Mouse (Mus musculus): ENCODE data around the gene Cdh7. TPM values are rescaled to one million over a fixed set of nuclear protein-coding genes. Genes with fewer than 3 reads are reported as not detected.

Cdh7 gene
- total and polyA plus RNA-seq, 3 experiments = not detected

DNA sequence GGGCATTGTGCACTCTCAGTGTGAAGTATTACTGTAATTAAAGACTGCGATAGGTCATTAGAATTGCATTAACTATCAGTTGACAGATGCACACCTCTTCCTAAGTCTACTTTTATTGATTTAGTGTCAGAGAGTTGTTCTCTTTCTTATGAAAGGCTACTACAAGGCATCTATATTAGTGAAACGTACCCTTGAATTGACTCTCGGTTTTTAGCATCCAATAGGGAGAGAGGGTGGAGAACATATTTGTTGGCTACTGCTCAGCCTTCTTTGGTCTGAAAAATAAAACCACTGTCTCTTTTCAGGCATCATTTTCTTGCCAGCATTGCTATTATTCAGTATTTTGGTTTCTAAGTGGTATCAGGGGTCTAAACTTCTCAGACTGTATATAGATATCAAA is 2.5 kb downstream of the Cdh7 start:
- H3K36me3 ChIP-seq (ENCODE audit: control insufficient read depth in 1 of 2, insufficient read depth in 2 of 2, low read length in 2 of 2) = peaks cover 0 to 2% of the 10 kb centered on the region in 2 experiments; a peak in 1 of 4 replicates
- no peaks in the 10 kb centered on the region for H3K79me2 ChIP-seq (ENCODE audit: control insufficient read depth, insufficient read depth, low read length, poor library complexity)
- no peaks in the 10 kb centered on the region for H3K27me3 ChIP-seq (ENCODE audit: control insufficient read depth in 1 of 2, insufficient read depth in 2 of 2, low read length in 2 of 2)
- H3K27ac ChIP-seq (ENCODE audit: control insufficient read depth, low read depth, low read length) = no peak overlapping the region
- no peaks in the 10 kb centered on the region for H3K4me1 ChIP-seq (ENCODE audit: control insufficient read depth in 1 of 2, insufficient read depth in 2 of 2, low read length in 2 of 2)
- H3K9ac ChIP-seq (ENCODE audit: control insufficient read depth, low read depth, low read length, poor library complexity, severe bottlenecking) = no peak overlapping the region
- H3K4me3 ChIP-seq (ENCODE audit: control insufficient read depth in 1 of 2, insufficient read depth in 1 of 2, low read depth in 2 of 2, low read length in 2 of 2) = no peak overlapping the region
- no peak for DNase-seq (ENCODE audit: low read depth, low spot score)
- TF ChIP-seq RCOR1 (IDR thresholded peaks at IDR 0.05; ENCODE audit: low read depth, low read length) = no peak
- TF ChIP-seq POLR2AphosphoS5 (IDR thresholded peaks at IDR 0.05; ENCODE audit: borderline replicate concordance, low read depth, low read length) = no peak
- H3K9me3 ChIP-seq (replicated peaks; ENCODE audit: insufficient read depth, low read length) = no peaks in the 10 kb centered on the region

DNA sequence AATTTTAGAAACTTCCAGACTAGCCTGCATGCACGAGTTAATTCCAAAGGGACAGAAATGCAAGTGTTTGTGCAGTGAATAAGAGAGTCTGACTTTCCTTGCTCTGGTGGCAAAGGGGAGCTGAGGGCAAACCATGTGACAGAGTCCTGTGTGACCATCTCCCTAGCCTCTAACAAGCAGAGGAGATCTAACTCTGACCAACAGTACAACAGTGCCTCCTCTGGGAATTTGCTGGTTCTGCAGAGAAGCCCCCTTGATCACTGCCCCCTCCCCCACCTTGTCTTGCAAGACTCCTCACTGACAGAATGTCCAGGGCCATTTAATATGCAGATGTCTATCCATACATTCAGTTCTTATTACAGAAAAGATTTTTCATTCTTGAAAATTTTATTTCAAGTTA is 3.2 kb downstream of the Cdh7 start:
- H3K36me3 ChIP-seq (ENCODE audit: control insufficient read depth in 1 of 2, insufficient read depth in 2 of 2, low read length in 2 of 2) = peaks cover 0 to 2% of the 10 kb centered on the region in 2 experiments; a peak in 1 of 4 replicates

GRCm38 (mm10) chr1:109989541-109989940 is 7.3 kb downstream of the Cdh7 start:
- Histone ChIP-seq H3K9ac (ENCODE audit: control insufficient read depth, low read depth, low read length, poor library complexity, severe bottlenecking) (no peak overlapping the region), H3K4me3 (ENCODE audit: control insufficient read depth in 1 of 2, insufficient read depth in 1 of 2, low read depth in 2 of 2, low read length in 2 of 2) (no peak overlapping the region), H3K36me3 (ENCODE audit: control insufficient read depth in 1 of 2, insufficient read depth in 2 of 2, low read length in 2 of 2) (peaks cover 0 to 2% of the 10 kb centered on the region in 2 experiments; a peak in 1 of 4 replicates), H3K79me2 (ENCODE audit: control insufficient read depth, insufficient read depth, low read length, poor library complexity) (no peaks in the 10 kb centered on the region), H3K4me1 (ENCODE audit: control insufficient read depth in 1 of 2, insufficient read depth in 2 of 2, low read length in 2 of 2) (no peaks in the 10 kb centered on the region), H3K27me3 (ENCODE audit: control insufficient read depth in 1 of 2, insufficient read depth in 2 of 2, low read length in 2 of 2) (no peaks in the 10 kb centered on the region), H3K9me3 (replicated peaks; ENCODE audit: insufficient read depth, low read length) (no peaks in the 10 kb centered on the region), H3K27ac (ENCODE audit: control insufficient read depth, low read depth, low read length) (no peak overlapping the region)
- peak; percentile 10 for DNase-seq (ENCODE audit: low read depth, low spot score)
- TF ChIP-seq MAFK (IDR thresholded peaks at IDR 0.05; ENCODE audit: borderline replicate concordance, low read depth, low read length) = 0 out of 2 replicates have a peak, but pooled peaks have one; percentile 18
- 0 out of 2 replicates have a peak, but pooled peaks have one; percentile 11 for TF ChIP-seq USF1 (IDR thresholded peaks at IDR 0.05; ENCODE audit: low read depth, low read length)
- TF ChIP-seq ETS1 (IDR thresholded peaks at IDR 0.05; ENCODE audit: low read depth, low read length) = peak; percentile 58; the same call in 1 of the 2 replicates
- TF ChIP-seq GABPA (IDR thresholded peaks at IDR 0.05; ENCODE audit: low read depth, low read length) = no peak
- no peak for TF ChIP-seq GATA1 (IDR thresholded peaks at IDR 0.05; ENCODE audit: low read depth, low read length)
- no peak for TF ChIP-seq NRF1 (IDR thresholded peaks at IDR 0.05; ENCODE audit: insufficient read depth, low read depth, low read length, poor library complexity, severe bottlenecking)
- no peak for TF ChIP-seq CHD2 (IDR thresholded peaks at IDR 0.05; ENCODE audit: low read length)
- TF ChIP-seq ELF1 (IDR thresholded peaks at IDR 0.05; ENCODE audit: low read depth, low read length) = no peak
- no peak for TF ChIP-seq TBP (IDR thresholded peaks at IDR 0.05; ENCODE audit: low read depth, low read length)
- 0 out of 2 replicates have a peak, but pooled peaks have one; percentile 36 for TF ChIP-seq MXI1 (IDR thresholded peaks at IDR 0.05; ENCODE audit: low read depth, low read length)
- 0 out of 2 replicates have a peak, but pooled peaks have one; percentile 6 for TF ChIP-seq BHLHE40 (IDR thresholded peaks at IDR 0.05; ENCODE audit: borderline replicate concordance, low read depth, low read length)
- peak; percentile 65; the same call in 1 of the 2 replicates for TF ChIP-seq TCF12 (IDR thresholded peaks at IDR 0.05; ENCODE audit: low read depth, low read length)
- TF ChIP-seq ZMIZ1 (IDR thresholded peaks at IDR 0.05; ENCODE audit: low read depth, low read length) = no peak
- peak in 1 of 2 experiments; percentile 28; a peak in 1 of 4 replicates for TF ChIP-seq EP300 (IDR thresholded peaks at IDR 0.05; ENCODE audit: low read depth in 1 of 2, low read length in 2 of 2)
- TF ChIP-seq NELFE (IDR thresholded peaks at IDR 0.05; ENCODE audit: low read depth, low read length) = no peak
- TF ChIP-seq SMC3 (IDR thresholded peaks at IDR 0.05; ENCODE audit: low read depth, low read length) = no peak

More for the DNA sequence above, 3.2 kb downstream of the Cdh7 start:
- Histone ChIP-seq H3K27me3 (ENCODE audit: control insufficient read depth in 1 of 2, insufficient read depth in 2 of 2, low read length in 2 of 2) (no peaks in the 10 kb centered on the region), H3K9ac (ENCODE audit: control insufficient read depth, low read depth, low read length, poor library complexity, severe bottlenecking) (no peak overlapping the region), H3K4me1 (ENCODE audit: control insufficient read depth in 1 of 2, insufficient read depth in 2 of 2, low read length in 2 of 2) (no peaks in the 10 kb centered on the region), H3K79me2 (ENCODE audit: control insufficient read depth, insufficient read depth, low read length, poor library complexity) (no peaks in the 10 kb centered on the region), H3K27ac (ENCODE audit: control insufficient read depth, low read depth, low read length) (no peak overlapping the region), H3K9me3 (replicated peaks; ENCODE audit: insufficient read depth, low read length) (no peaks in the 10 kb centered on the region), H3K4me3 (ENCODE audit: control insufficient read depth in 1 of 2, insufficient read depth in 1 of 2, low read depth in 2 of 2, low read length in 2 of 2) (no peak overlapping the region)
- DNase-seq (ENCODE audit: low read depth, low spot score) = no peak
- peak in 2 of 3 experiments; percentile 9 to 12; a peak in 2 of 6 replicates for TF ChIP-seq CTCF (IDR thresholded peaks at IDR 0.05 in 2 of 3, conservative IDR thresholded peaks at IDR 0.05 in 1 of 3; ENCODE audit: control insufficient read depth in 1 of 3, insufficient read depth in 1 of 3, low read depth in 2 of 3, low read length in 3 of 3, poor library complexity in 1 of 3, severe bottlenecking in 1 of 3)
- TF ChIP-seq BHLHE40 (IDR thresholded peaks at IDR 0.05; ENCODE audit: borderline replicate concordance, low read depth, low read length) = no peak

All from MEL (cell line).